Mouse (Mus musculus) forebrain, embryonic 12.5 days (tissue): ENCODE measurements around the gene Snx10. TPM values are rescaled to one million over a fixed set of nuclear protein-coding genes. Genes with fewer than 3 reads are reported as not detected.
A peak's percentile ranks its signal among the peaks of the same experiment; 100 is the strongest.

ENCODE experiments used
- ATAC-seq: fragments of 200-750 bp; cut with Nextera tagmentation; 2 replicates; pipeline ENCODE4 v1.8.0; 2017; ENCODE audit warnings: moderate TSS enrichment; ENCODE audit not compliant: low FRiP score
- H3K27ac ChIP-seq: fragments of 300-500 bp; sonication (generic); 2 replicates; pipeline ENCODE4 v1.5.1; 2016; ENCODE audit warnings: mild to moderate bottlenecking
- H3K27me3 ChIP-seq: fragments of 300-500 bp; sonication (generic); 2 replicates; pipeline ENCODE4 v1.6.1; 2016; ENCODE audit warnings: mild to moderate bottlenecking
- H3K36me3 ChIP-seq: fragments of 300-500 bp; sonication (generic); replicated peaks from 2 replicates; pipeline ENCODE4 v1.6.1; 2016; ENCODE audit warnings: mild to moderate bottlenecking
- H3K4me1 ChIP-seq: fragments of 300-500 bp; sonication (generic); 2 replicates; pipeline ENCODE4 v1.6.1; 2016
- H3K4me2 ChIP-seq: fragments of 300-500 bp; sonication (generic); 2 replicates; pipeline ENCODE4 v1.6.1; 2016; ENCODE audit warnings: mild to moderate bottlenecking, moderate library complexity
- H3K4me3 ChIP-seq: fragments of 300-500 bp; sonication (generic); replicated peaks from 2 replicates; pipeline ENCODE4 v1.5.1; 2016; ENCODE audit warnings: mild to moderate bottlenecking
- H3K9ac ChIP-seq: fragments of 300-500 bp; sonication (generic); 2 replicates; pipeline ENCODE4 v1.6.1; 2016; ENCODE audit warnings: mild to moderate bottlenecking
- H3K9me3 ChIP-seq: fragments of 300-500 bp; sonication (generic); 2 replicates; pipeline ENCODE4 v1.6.1; 2016
- WGBS: fragments of 180-500 bp; shearing (Covaris S2); methylation state at CpG from one replicate; pipeline ENCODE4 v1.1.7; 2016; 5-methylcytosine and 5-hydroxymethylcytosine counted together
- polyA plus RNA-seq: library from polyadenylated mRNA; unstranded; fragments of >200 nt; fragmentation: Nextera tagmentation; extraction: Ambion mirVana; gene quantifications from 2 replicates; pipeline ENCODE4 v1.2.1, GENCODE M21; 2016

Snx10 gene
- polyA plus RNA-seq, 1 experiment from 2014 or later, result 39.8 TPM

GRCm38 (mm10) chr6:51594516-51594915, 70.8 kb downstream of the Snx10 start:
- H3K4me2 ChIP-seq, result no peak overlapping the region
- no peaks in the 10 kb centered on the region for H3K9me3 ChIP-seq
- peaks cover 40% of the 10 kb centered on the region for H3K4me1 ChIP-seq
- no peaks in the 10 kb centered on the region for H3K27me3 ChIP-seq
- 39% methylated on average over 4 of the region's 4 CpGs for WGBS
- no peaks in the 10 kb centered on the region for H3K36me3 ChIP-seq
- no peak overlapping the region for H3K9ac ChIP-seq
- peak overlapping the region; percentile 97; the same call in 1 of the 2 replicates for H3K27ac ChIP-seq
- H3K4me3 ChIP-seq, result no peak overlapping the region
- ATAC-seq, result no peak

- no peak overlapping the region for H3K27ac ChIP-seq
Observed at GRCm38 (mm10) chr6:51598058-51598457, 74.4 kb downstream of the Snx10 start.

GRCm38 (mm10) chr6:51600412-51600811, 76.7 kb downstream of the Snx10 start:
- ATAC-seq, result no peak
- 86% methylated on average over 9 of the region's 9 CpGs for WGBS
- H3K36me3 ChIP-seq, result no peaks in the 10 kb centered on the region
- H3K27ac ChIP-seq, result no peak overlapping the region
- H3K4me3 ChIP-seq, result no peak overlapping the region
- no peak overlapping the region for H3K4me2 ChIP-seq
- H3K27me3 ChIP-seq, result no peaks in the 10 kb centered on the region
- H3K4me1 ChIP-seq, result peaks cover 20% of the 10 kb centered on the region
- H3K9me3 ChIP-seq, result no peaks in the 10 kb centered on the region
- H3K9ac ChIP-seq, result no peak overlapping the region

More at GRCm38 (mm10) chr6:51598058-51598457, 74.4 kb downstream of the Snx10 start:
- peaks cover 27% of the 10 kb centered on the region for H3K4me1 ChIP-seq
- H3K27me3 ChIP-seq, result no peaks in the 10 kb centered on the region
- H3K36me3 ChIP-seq, result no peaks in the 10 kb centered on the region
- no peaks in the 10 kb centered on the region for H3K9me3 ChIP-seq
- H3K9ac ChIP-seq, result no peak overlapping the region
- no peak for ATAC-seq
- no peak overlapping the region for H3K4me2 ChIP-seq
- 70% methylated on average over 7 of the region's 7 CpGs for WGBS
- no peak overlapping the region for H3K4me3 ChIP-seq

GRCm38 (mm10) chr6:51602341-51602740, 78.6 kb downstream of the Snx10 start:
- H3K9me3 ChIP-seq, result no peaks in the 10 kb centered on the region
- no peak overlapping the region for H3K4me3 ChIP-seq
- no peak overlapping the region for H3K9ac ChIP-seq
- H3K4me1 ChIP-seq, result peaks cover 27% of the 10 kb centered on the region
- no peak overlapping the region for H3K4me2 ChIP-seq
- H3K27me3 ChIP-seq, result no peaks in the 10 kb centered on the region
- no peak overlapping the region for H3K27ac ChIP-seq
- WGBS, result 81% methylated on average over 1 of the region's 1 CpGs
- no peak for ATAC-seq
- H3K36me3 ChIP-seq, result no peaks in the 10 kb centered on the region

GRCm38 (mm10) chr6:51603691-51604090, 80.0 kb downstream of the Snx10 start:
- Histone ChIP-seq H3K36me3 (no peaks in the 10 kb centered on the region), H3K27me3 (no peaks in the 10 kb centered on the region), H3K9me3 (no peaks in the 10 kb centered on the region), H3K27ac (0 out of 2 replicates have a peak overlapping the region, but pooled peaks have one; percentile 19), H3K4me2 (no peak overlapping the region), H3K4me3 (no peak overlapping the region), H3K4me1 (peaks cover 19% of the 10 kb centered on the region), H3K9ac (no peak overlapping the region)
- no peak for ATAC-seq
- 90% methylated on average over 10 of the region's 10 CpGs for WGBS

GRCm38 (mm10) chr6:51606245-51606644, 82.5 kb downstream of the Snx10 start:
- no peak overlapping the region for H3K9ac ChIP-seq
- H3K36me3 ChIP-seq, result no peaks in the 10 kb centered on the region
- H3K27me3 ChIP-seq, result 0 out of 2 replicates have a peak, but pooled peaks cover 4% of the 10 kb centered on the region
- 0 out of 2 replicates have a peak overlapping the region, but pooled peaks have one; percentile 16 for H3K27ac ChIP-seq
- no peak overlapping the region for H3K4me2 ChIP-seq
- WGBS, result 87% methylated on average over 4 of the region's 4 CpGs
- ATAC-seq, result no peak
- no peaks in the 10 kb centered on the region for H3K9me3 ChIP-seq
- no peak overlapping the region for H3K4me3 ChIP-seq
- H3K4me1 ChIP-seq, result peaks cover 19% of the 10 kb centered on the region

- no peak for ATAC-seq
- Histone ChIP-seq H3K36me3 (no peaks in the 10 kb centered on the region), H3K9ac (no peak overlapping the region), H3K27ac (peak overlapping the region; percentile 16; the same call in 1 of the 2 replicates), H3K9me3 (no peaks in the 10 kb centered on the region), H3K4me3 (no peak overlapping the region), H3K4me2 (no peak overlapping the region), H3K27me3 (0 out of 2 replicates have a peak, but pooled peaks cover 4% of the 10 kb centered on the region), H3K4me1 (peaks cover 20% of the 10 kb centered on the region)
- WGBS, result 31% methylated on average over 7 of the region's 7 CpGs
Observed at GRCm38 (mm10) chr6:51606803-51607202, 83.1 kb downstream of the Snx10 start.

GRCm38 (mm10) chr6:51611621-51612020, 87.9 kb downstream of the Snx10 start:
- Histone ChIP-seq H3K9ac (no peak overlapping the region), H3K4me2 (no peak overlapping the region; the same call in 1 of the 2 replicates), H3K27me3 (peaks cover 8% of the 10 kb centered on the region; the same call in 1 of the 2 replicates), H3K36me3 (no peaks in the 10 kb centered on the region), H3K9me3 (no peaks in the 10 kb centered on the region), H3K4me3 (no peak overlapping the region), H3K4me1 (peaks cover 15% of the 10 kb centered on the region), H3K27ac (peak overlapping the region; percentile 88; the same call in 1 of the 2 replicates)
- ATAC-seq, result no peak
- 90% methylated on average over 4 of the region's 4 CpGs for WGBS

GRCm38 (mm10) chr6:51612371-51613051, 88.8 kb downstream of the Snx10 start:
- H3K4me2 ChIP-seq, result peak overlapping the region; percentile 69
- peak overlapping the region; percentile 68 for H3K9ac ChIP-seq
- H3K36me3 ChIP-seq, result no peaks in the 10 kb centered on the region
- H3K27ac ChIP-seq, result peak overlapping the region; percentile 88
- under 1% methylated on average over 54 of the region's 54 CpGs for WGBS
- H3K27me3 ChIP-seq, result peaks cover 8% of the 10 kb centered on the region; the same call in 1 of the 2 replicates
- H3K4me1 ChIP-seq, result peaks cover 12% of the 10 kb centered on the region
- no peaks in the 10 kb centered on the region for H3K9me3 ChIP-seq
- H3K4me3 ChIP-seq, result peak overlapping the region; percentile 51
- ATAC-seq, result peak; percentile 91

GRCm38 (mm10) chr6:51613661-51614060, 90.0 kb downstream of the Snx10 start:
- H3K27ac ChIP-seq, result no peak overlapping the region; the same call in 1 of the 2 replicates
- no peak for ATAC-seq

GRCm38 (mm10) chr6:51626843-51627242, 103.1 kb downstream of the Snx10 start:
- 88% methylated on average over 5 of the region's 5 CpGs for WGBS
- H3K4me2 ChIP-seq, result no peak overlapping the region
- no peak for ATAC-seq
- no peak overlapping the region for H3K9ac ChIP-seq
- H3K36me3 ChIP-seq, result no peaks in the 10 kb centered on the region
- H3K4me1 ChIP-seq, result no peaks in the 10 kb centered on the region
- H3K9me3 ChIP-seq, result no peaks in the 10 kb centered on the region
- H3K4me3 ChIP-seq, result no peak overlapping the region
- H3K27ac ChIP-seq, result no peak overlapping the region
- H3K27me3 ChIP-seq, result no peaks in the 10 kb centered on the region

More at GRCm38 (mm10) chr6:51613661-51614060, 90.0 kb downstream of the Snx10 start:
- no peaks in the 10 kb centered on the region for H3K36me3 ChIP-seq
- H3K4me2 ChIP-seq, result no peak overlapping the region
- no peak overlapping the region for H3K9ac ChIP-seq
- no peak overlapping the region for H3K4me3 ChIP-seq
- WGBS, result 76% methylated on average over 11 of the region's 11 CpGs
- H3K9me3 ChIP-seq, result no peaks in the 10 kb centered on the region
- peaks cover 12% of the 10 kb centered on the region for H3K4me1 ChIP-seq
- peaks cover 8% of the 10 kb centered on the region; the same call in 1 of the 2 replicates for H3K27me3 ChIP-seq

- Histone ChIP-seq H3K27ac (no peak overlapping the region), H3K36me3 (no peaks in the 10 kb centered on the region), H3K4me3 (no peak overlapping the region), H3K27me3 (no peaks in the 10 kb centered on the region), H3K9ac (no peak overlapping the region), H3K9me3 (no peaks in the 10 kb centered on the region), H3K4me2 (no peak overlapping the region), H3K4me1 (no peaks in the 10 kb centered on the region; the same call in 1 of the 2 replicates)
- 57% methylated on average over 3 of the region's 3 CpGs for WGBS
- no peak for ATAC-seq
Observed at GRCm38 (mm10) chr6:51629671-51630070, 106.0 kb downstream of the Snx10 start.

- WGBS, result 82% methylated on average over 2 of the region's 2 CpGs
- no peaks in the 10 kb centered on the region for H3K27me3 ChIP-seq
- H3K9me3 ChIP-seq, result no peaks in the 10 kb centered on the region
- no peaks in the 10 kb centered on the region; the same call in 1 of the 2 replicates for H3K4me1 ChIP-seq
- no peak overlapping the region for H3K9ac ChIP-seq
- no peak for ATAC-seq
- H3K4me2 ChIP-seq, result no peak overlapping the region
- H3K36me3 ChIP-seq, result no peaks in the 10 kb centered on the region
- H3K4me3 ChIP-seq, result no peak overlapping the region
- H3K27ac ChIP-seq, result no peak overlapping the region
Observed at GRCm38 (mm10) chr6:51630184-51630583, 106.5 kb downstream of the Snx10 start.
